Mouse (Mus musculus) lung, postnatal 0 days (tissue): ENCODE data around the gene Pir. TPM values are rescaled to one million over a fixed set of nuclear protein-coding genes. Genes with fewer than 3 reads are reported as not detected.

Experiments used
- ATAC-seq: fragments of 200-750 bp; cut with Nextera tagmentation; 2 replicates; pipeline ENCODE4 v1.8.0; 2017; ENCODE audit warnings: moderate library complexity
- DNase-seq: peaks from one replicate; pipeline ENCODE4 v3.0.0-alpha.2; 2016; ENCODE audit warnings: low spot score
- H3K27ac ChIP-seq: fragments of 300-500 bp; sonication (generic); 2 replicates; pipeline ENCODE4 v1.5.1; 2014; ENCODE audit warnings: antibody characterized with exemption, mild to moderate bottlenecking, low read length, mixed read lengths
- H3K27me3 ChIP-seq: fragments of 300-500 bp; sonication (generic); replicated peaks from 2 replicates; pipeline ENCODE4 v1.6.1; 2014; ENCODE audit warnings: low read length, mixed read lengths; ENCODE audit not compliant: insufficient read depth
- H3K36me3 ChIP-seq: fragments of 300-500 bp; sonication (generic); 2 replicates; pipeline ENCODE4 v1.6.1; 2014; ENCODE audit warnings: low read length, mixed read lengths; ENCODE audit not compliant: insufficient read depth
- H3K4me1 ChIP-seq: fragments of 300-500 bp; sonication (generic); 2 replicates; pipeline ENCODE4 v1.6.1; 2014; ENCODE audit warnings: antibody characterized with exemption, low read depth, low read length, mixed read lengths; ENCODE audit not compliant: insufficient read depth
- H3K4me2 ChIP-seq: fragments of 300-500 bp; sonication (generic); replicated peaks from 2 replicates; pipeline ENCODE4 v1.6.1; 2014; ENCODE audit warnings: low read depth, mild to moderate bottlenecking, low read length, moderate library complexity, mixed read lengths
- H3K4me3 ChIP-seq: fragments of 300-500 bp; sonication (generic); 2 replicates; pipeline ENCODE4 v1.5.1; 2014; ENCODE audit warnings: low read depth, low read length
- H3K9ac ChIP-seq: fragments of 300-500 bp; sonication (generic); replicated peaks from 2 replicates; pipeline ENCODE4 v1.6.1; 2014; ENCODE audit warnings: low read depth, mild to moderate bottlenecking
- H3K9me3 ChIP-seq: fragments of 300-500 bp; sonication (generic); 2 replicates; pipeline ENCODE4 v1.6.1; 2016; ENCODE audit warnings: low read length, mixed read lengths
- CTCF ChIP-seq: IDR thresholded peaks from 2 replicates; pipeline ENCODE4 v1.5.1; 2016; ENCODE audit warnings: antibody characterized with exemption, mild to moderate bottlenecking
- EP300 ChIP-seq: IDR thresholded peaks from 2 replicates; pipeline ENCODE4 v1.6.1; 2016; ENCODE audit warnings: antibody characterized with exemption, mild to moderate bottlenecking, control low read depth
- WGBS: fragments of 180-500 bp; shearing (Covaris S2); extraction: QIAGEN DNeasy Blood & Tissue Kit; methylation state at CpG from one replicate; pipeline ENCODE4 v1.1.7; 2014; 5-methylcytosine and 5-hydroxymethylcytosine counted together
- polyA plus RNA-seq: library from polyadenylated mRNA; unstranded; fragments of >200 nt; fragmentation: Nextera tagmentation; extraction: Ambion mirVana; gene quantifications from 2 replicates; pipeline ENCODE4 v1.2.1, GENCODE M21; 2015

Gene Pir
- polyA plus RNA-seq, 1 experiment from 2014 or later, result 24.2 TPM

GRCm38 (mm10) chrX:164287077-164287476 is 17.9 kb downstream of the Pir start:
- H3K4me2 ChIP-seq, result no peak overlapping the region

GRCm38 (mm10) chrX:164291147-164291546 is 22.0 kb downstream of the Pir start:
- WGBS, result 38% methylated on average over 5 of the region's 5 CpGs
- Histone ChIP-seq H3K27me3 (no peaks in the 10 kb centered on the region), H3K4me1 (no peaks in the 10 kb centered on the region), H3K27ac (no peak overlapping the region), H3K9me3 (no peaks in the 10 kb centered on the region), H3K4me2 (no peak overlapping the region), H3K9ac (no peak overlapping the region), H3K4me3 (no peak overlapping the region), H3K36me3 (no peaks in the 10 kb centered on the region)
- DNase-seq (peak; percentile 9), ATAC-seq (no peak)
- TF ChIP-seq CTCF, result no peak
- no peak for TF ChIP-seq EP300

More at GRCm38 (mm10) chrX:164287077-164287476, 17.9 kb downstream of the Pir start:
- Histone ChIP-seq H3K27me3 (no peaks in the 10 kb centered on the region), H3K9me3 (no peaks in the 10 kb centered on the region), H3K4me1 (no peaks in the 10 kb centered on the region), H3K4me3 (no peak overlapping the region), H3K27ac (no peak overlapping the region), H3K9ac (no peak overlapping the region), H3K36me3 (no peaks in the 10 kb centered on the region)
- TF ChIP-seq CTCF (peak; percentile 73), EP300 (no peak)
- DNase-seq, result peak; percentile 52
- 53% methylated on average over 3 of the region's 3 CpGs for WGBS
- ATAC-seq, result no peak

GRCm38 (mm10) chrX:164306250-164306649 is 37.1 kb downstream of the Pir start:
- no peak overlapping the region for H3K27ac ChIP-seq
- 43% methylated on average over 2 of the region's 2 CpGs for WGBS
- H3K36me3 ChIP-seq, result no peaks in the 10 kb centered on the region
- no peak overlapping the region for H3K9ac ChIP-seq
- TF ChIP-seq EP300, result no peak
- TF ChIP-seq CTCF, result no peak
- H3K4me2 ChIP-seq, result no peak overlapping the region
- no peak overlapping the region for H3K4me3 ChIP-seq
- DNase-seq (peak; percentile 24), ATAC-seq (peak; percentile 37; the same call in 1 of the 2 replicates)
- H3K9me3 ChIP-seq, result no peaks in the 10 kb centered on the region
- no peaks in the 10 kb centered on the region for H3K4me1 ChIP-seq
- H3K27me3 ChIP-seq, result no peaks in the 10 kb centered on the region

- 44% methylated on average over 1 of the region's 1 CpGs for WGBS
Measured at GRCm38 (mm10) chrX:164313876-164314275, 44.7 kb downstream of the Pir start.

GRCm38 (mm10) chrX:164318554-164318953 is 49.4 kb downstream of the Pir start:
- Histone ChIP-seq H3K27me3 (no peaks in the 10 kb centered on the region), H3K27ac (no peak overlapping the region), H3K36me3 (no peaks in the 10 kb centered on the region), H3K4me2 (no peak overlapping the region), H3K9ac (no peak overlapping the region), H3K9me3 (no peaks in the 10 kb centered on the region), H3K4me1 (no peaks in the 10 kb centered on the region), H3K4me3 (no peak overlapping the region)
- 90% methylated on average over 4 of the region's 4 CpGs for WGBS
- DNase-seq (no peak), ATAC-seq (no peak)
- no peak for TF ChIP-seq CTCF
- no peak for TF ChIP-seq EP300

More at GRCm38 (mm10) chrX:164313876-164314275, 44.7 kb downstream of the Pir start:
- H3K27ac ChIP-seq, result no peak overlapping the region
- no peaks in the 10 kb centered on the region for H3K27me3 ChIP-seq
- no peaks in the 10 kb centered on the region for H3K36me3 ChIP-seq
- H3K4me2 ChIP-seq, result no peak overlapping the region
- no peaks in the 10 kb centered on the region for H3K9me3 ChIP-seq
- ATAC-seq (no peak), DNase-seq (peak; percentile 31)
- no peaks in the 10 kb centered on the region for H3K4me1 ChIP-seq
- H3K9ac ChIP-seq, result no peak overlapping the region
- TF ChIP-seq CTCF (no peak), EP300 (no peak)
- no peak overlapping the region for H3K4me3 ChIP-seq

- Histone ChIP-seq H3K4me3 (no peak overlapping the region), H3K4me2 (no peak overlapping the region), H3K27ac (no peak overlapping the region), H3K36me3 (no peaks in the 10 kb centered on the region), H3K9me3 (no peaks in the 10 kb centered on the region), H3K4me1 (no peaks in the 10 kb centered on the region), H3K27me3 (no peaks in the 10 kb centered on the region), H3K9ac (no peak overlapping the region)
- ATAC-seq, result no peak
- no peak for DNase-seq
- WGBS, result 85% methylated on average over 3 of the region's 3 CpGs
- TF ChIP-seq EP300 (no peak), CTCF (no peak)
Measured at GRCm38 (mm10) chrX:164320031-164320430, 50.9 kb downstream of the Pir start.

GRCm38 (mm10) chrX:164322492-164322891 is 53.3 kb downstream of the Pir start:
- Histone ChIP-seq H3K4me1 (no peaks in the 10 kb centered on the region), H3K4me2 (no peak overlapping the region), H3K27ac (no peak overlapping the region), H3K4me3 (no peak overlapping the region), H3K9me3 (no peaks in the 10 kb centered on the region), H3K9ac (no peak overlapping the region), H3K36me3 (no peaks in the 10 kb centered on the region), H3K27me3 (no peaks in the 10 kb centered on the region)
- no peak for DNase-seq
- WGBS, result 65% methylated on average over 5 of the region's 5 CpGs
- no peak for ATAC-seq
- TF ChIP-seq CTCF (no peak), EP300 (no peak)
